ENCODE assay signal across 8 mouse cellular contexts in the genomic region with DNA sequence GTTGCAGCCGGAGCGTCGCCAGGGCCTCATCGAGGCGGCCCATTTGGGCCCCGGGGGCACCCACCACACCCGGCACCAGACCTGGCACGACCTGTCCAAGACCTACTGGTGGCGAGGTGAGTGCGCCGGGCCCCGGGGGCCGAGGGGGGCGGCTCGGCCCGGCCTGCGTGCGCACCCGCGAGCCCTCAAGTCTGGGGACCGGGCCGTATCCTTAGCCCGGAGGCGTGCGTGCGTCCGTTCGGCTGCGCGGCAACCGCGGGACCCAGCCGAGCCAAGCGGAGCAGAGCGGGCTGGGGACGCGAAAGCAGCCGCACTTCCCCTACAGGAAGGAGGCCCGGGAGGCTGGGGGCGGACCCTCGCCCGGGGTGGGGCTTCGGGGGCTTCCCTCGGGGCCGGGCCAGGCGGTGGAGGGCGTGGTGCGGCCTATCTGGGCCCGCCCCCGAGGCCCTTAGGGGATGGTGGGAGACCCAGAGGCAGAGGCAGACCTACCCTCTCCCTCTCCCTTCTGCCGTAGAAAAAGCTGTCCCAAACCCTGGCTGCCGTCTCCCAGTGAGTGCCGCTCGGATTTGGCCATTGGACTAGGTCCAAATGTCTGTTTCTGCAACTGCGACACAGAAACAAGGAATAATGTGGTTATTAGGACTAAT. TPM values are rescaled to one million over a fixed set of nuclear protein-coding genes. Genes with fewer than 3 reads are reported as not detected.
DNase-seq lines count a peak whose midpoint lies in the region; ATAC-seq and TF ChIP-seq lines count a peak whose summit lies in the region.

No protein-coding gene starts in this region.

- TF ChIP-seq EP300 in liver, embryonic 14.5 days (IDR thresholded peaks at IDR 0.05; ENCODE audit: low read depth) = no peak

- peak overlapping the region; percentile 99 for H3K4me3 ChIP-seq in forebrain, embryonic 10.5 days
- peak overlapping the region; percentile 100 for H3K4me3 ChIP-seq in heart, embryonic 15.5 days
- peak overlapping the region; percentile 85 to 97 for H3K4me3 ChIP-seq in liver, embryonic 14.5 days (ENCODE audit: insufficient read depth in 1 of 2, low read depth in 2 of 2, low read length in 2 of 2)
- peak overlapping the region; percentile 99 for H3K4me3 ChIP-seq in stomach, embryonic 16.5 days (replicated peaks; ENCODE audit: low read length)

- no peaks in the 10 kb centered on the region for H3K9me3 ChIP-seq in forebrain, embryonic 10.5 days
- H3K9me3 ChIP-seq in heart, embryonic 15.5 days (replicated peaks) = no peaks in the 10 kb centered on the region
- H3K9me3 ChIP-seq in liver, embryonic 14.5 days (ENCODE audit: control insufficient read depth, low read length) = no peaks in the 10 kb centered on the region
- no peaks in the 10 kb centered on the region for H3K9me3 ChIP-seq in stomach, embryonic 16.5 days (replicated peaks; ENCODE audit: control insufficient read depth, low read length)

- peaks cover 31% of the 10 kb centered on the region for H3K4me1 ChIP-seq in forebrain, embryonic 10.5 days
- peaks cover 20% of the 10 kb centered on the region for H3K4me1 ChIP-seq in heart, embryonic 15.5 days (replicated peaks)
- H3K4me1 ChIP-seq in liver, embryonic 14.5 days (replicated peaks; ENCODE audit: control insufficient read depth in 2 of 2, insufficient read depth in 2 of 2, low read length in 1 of 2) = peaks cover 18% of the 10 kb centered on the region in 2 experiments
- H3K4me1 ChIP-seq in stomach, embryonic 16.5 days (ENCODE audit: control insufficient read depth, insufficient read depth, low read length) = peaks cover 25% of the 10 kb centered on the region

- peak; percentile 62 for ATAC-seq in CD4-positive, CD25-positive, alpha-beta regulatory T cell, adult 4 months
- ATAC-seq in heart, embryonic 15.5 days (replicated peaks; ENCODE audit: insufficient number of reproducible peaks, insufficient read depth, low FRiP score, low read depth) = peak; percentile 90
- ATAC-seq in liver, embryonic 14.5 days (ENCODE audit: insufficient read depth) = peak; percentile 80
- ATAC-seq in stomach, embryonic 16.5 days (ENCODE audit: insufficient read depth, low FRiP score) = peak; percentile 93

- H3K4me2 ChIP-seq in heart, embryonic 15.5 days = peak overlapping the region; percentile 83
- H3K4me2 ChIP-seq in liver, embryonic 14.5 days (ENCODE audit: low read depth) = peak overlapping the region; percentile 98
- peak overlapping the region; percentile 85 for H3K4me2 ChIP-seq in stomach, embryonic 16.5 days (ENCODE audit: low read depth, low read length)

- no peaks in the 10 kb centered on the region for H3K27me3 ChIP-seq in forebrain, embryonic 10.5 days (ENCODE audit: poor library complexity, severe bottlenecking)
- no peaks in the 10 kb centered on the region for H3K27me3 ChIP-seq in heart, embryonic 15.5 days
- H3K27me3 ChIP-seq in liver, embryonic 14.5 days (ENCODE audit: control insufficient read depth, insufficient read depth, low read length) = no peaks in the 10 kb centered on the region
- H3K27me3 ChIP-seq in stomach, embryonic 16.5 days (ENCODE audit: control insufficient read depth, insufficient read depth, low read length) = no peaks in the 10 kb centered on the region

- WGBS in forebrain, embryonic 10.5 days = under 1% methylated on average over 54 of the region's 55 CpGs
- 1% methylated on average over 55 of the region's 55 CpGs for WGBS in heart, embryonic 15.5 days
- WGBS in liver, embryonic 14.5 days (ENCODE audit: insufficient replicate concordance) = under 1% methylated on average over 51 of the region's 55 CpGs
- under 1% methylated on average over 55 of the region's 55 CpGs for WGBS in stomach, embryonic 16.5 days

- DNase-seq in c-Kit-negative CD71-positive TER-119-positive erythroid progenitor cells, embryonic 14.5 days (ENCODE audit: low read depth, low spot score) = peak; percentile 49
- DNase-seq in forebrain, embryonic 10.5 days (ENCODE audit: extremely low spot score, low spot score) = peak; percentile 83
- DNase-seq in kidney, postnatal 25 days = peak; percentile 91 to 97
- DNase-seq in liver, embryonic 14.5 days (ENCODE audit: low read depth in 3 of 3, low spot score in 3 of 3) = peak; percentile 68 to 72 (median 69)
- DNase-seq in neural tube, embryonic 10.5 days (ENCODE audit: extremely low spot score, low spot score) = peak; percentile 87

- H3K36me3 ChIP-seq in forebrain, embryonic 10.5 days (replicated peaks) = peaks cover 49% of the 10 kb centered on the region
- peaks cover 26% of the 10 kb centered on the region for H3K36me3 ChIP-seq in heart, embryonic 15.5 days
- H3K36me3 ChIP-seq in liver, embryonic 14.5 days (replicated peaks; ENCODE audit: control insufficient read depth, insufficient read depth, low read depth) = peaks cover 35% of the 10 kb centered on the region
- peaks cover 17% of the 10 kb centered on the region; the same call in 1 of the 2 replicates for H3K36me3 ChIP-seq in stomach, embryonic 16.5 days (ENCODE audit: control insufficient read depth, insufficient read depth, low read length)

- peak overlapping the region; percentile 97 for H3K9ac ChIP-seq in heart, embryonic 15.5 days
- H3K9ac ChIP-seq in liver, embryonic 14.5 days (replicated peaks) = peak overlapping the region; percentile 98
- H3K9ac ChIP-seq in stomach, embryonic 16.5 days (ENCODE audit: low read length) = peak overlapping the region; percentile 97

- peak overlapping the region; percentile 89 for H3K27ac ChIP-seq in forebrain, embryonic 10.5 days
- H3K27ac ChIP-seq in heart, embryonic 15.5 days = peak overlapping the region; percentile 88
- H3K27ac ChIP-seq in liver, embryonic 14.5 days = peak overlapping the region; percentile 86
- peak overlapping the region; percentile 90 for H3K27ac ChIP-seq in stomach, embryonic 16.5 days (ENCODE audit: low read length)

- no peak for TF ChIP-seq CTCF in liver, embryonic 14.5 days (IDR thresholded peaks at IDR 0.05; ENCODE audit: low read depth)

RNA-seq across cellular contexts. Expression of gene Zbtb11, which starts 0.7 kb away (rescaled TPM):
- polyA plus RNA-seq in CD4-positive, CD25-positive, alpha-beta regulatory T cell, adult 4 months (2017; shearing (Covaris generic)) = 10 to 100 TPM; 30.3 to 37.4 TPM
- polyA plus RNA-seq in forebrain, embryonic 10.5 days (2016; fragmentation: Nextera tagmentation; extraction: Ambion mirVana) = 16.5 and 18.2 TPM in 2 replicates
- 10.3 and 12.5 TPM in 2 replicates for polyA plus RNA-seq in heart, embryonic 15.5 days (2015; fragmentation: Nextera tagmentation; extraction: Ambion mirVana)
- 3.1 and 5.1 TPM in 2 replicates for polyA plus RNA-seq in liver, embryonic 14.5 days (2012; rRNA removed)
- polyA plus RNA-seq in liver, embryonic 14.5 days (2014; fragmentation: Nextera tagmentation; extraction: Ambion mirVana) = 8.4 and 9.5 TPM in 2 replicates
- 14.8 and 15.8 TPM in 2 replicates for polyA plus RNA-seq in stomach, embryonic 16.5 days (2015; fragmentation: Nextera tagmentation; extraction: Ambion mirVana)

RNA-seq across cellular contexts. Expression of gene Rpl24, which starts 8.3 kb away (rescaled TPM):
- 1,000 to 10,000 TPM; 1,557 to 1,698 TPM for polyA plus RNA-seq in CD4-positive, CD25-positive, alpha-beta regulatory T cell, adult 4 months (2017; shearing (Covaris generic))
- polyA plus RNA-seq in forebrain, embryonic 10.5 days (2016; fragmentation: Nextera tagmentation; extraction: Ambion mirVana) = 761 and 771 TPM in 2 replicates
- polyA plus RNA-seq in heart, embryonic 15.5 days (2015; fragmentation: Nextera tagmentation; extraction: Ambion mirVana) = 415 and 545 TPM in 2 replicates
- polyA plus RNA-seq in liver, embryonic 14.5 days (2012; rRNA removed) = 155 and 464 TPM in 2 replicates
- 477 and 499 TPM in 2 replicates for polyA plus RNA-seq in liver, embryonic 14.5 days (2014; fragmentation: Nextera tagmentation; extraction: Ambion mirVana)
- polyA plus RNA-seq in stomach, embryonic 16.5 days (2015; fragmentation: Nextera tagmentation; extraction: Ambion mirVana) = 560 and 735 TPM in 2 replicates

RNA-seq across cellular contexts. Expression of gene Cep97, which starts 39.7 kb away (rescaled TPM):
- polyA plus RNA-seq in CD4-positive, CD25-positive, alpha-beta regulatory T cell, adult 4 months (2017; shearing (Covaris generic)) = 10 to 100 TPM; 24.5 to 30.9 TPM
- 17.4 and 18.3 TPM in 2 replicates for polyA plus RNA-seq in forebrain, embryonic 10.5 days (2016; fragmentation: Nextera tagmentation; extraction: Ambion mirVana)
- 7.4 and 8.1 TPM in 2 replicates for polyA plus RNA-seq in heart, embryonic 15.5 days (2015; fragmentation: Nextera tagmentation; extraction: Ambion mirVana)
- polyA plus RNA-seq in liver, embryonic 14.5 days (2012; rRNA removed) = 1.5 and 2.0 TPM in 2 replicates
- polyA plus RNA-seq in liver, embryonic 14.5 days (2014; fragmentation: Nextera tagmentation; extraction: Ambion mirVana) = 3.9 and 5.4 TPM in 2 replicates
- 6.8 TPM in 2 replicates for polyA plus RNA-seq in stomach, embryonic 16.5 days (2015; fragmentation: Nextera tagmentation; extraction: Ambion mirVana)

RNA-seq across cellular contexts. Expression of gene Pcnp, which starts 55.2 kb away (rescaled TPM):
- 100 to 1,000 TPM; 279 to 285 TPM for polyA plus RNA-seq in CD4-positive, CD25-positive, alpha-beta regulatory T cell, adult 4 months (2017; shearing (Covaris generic))
- 330 and 358 TPM in 2 replicates for polyA plus RNA-seq in forebrain, embryonic 10.5 days (2016; fragmentation: Nextera tagmentation; extraction: Ambion mirVana)
- 140 and 148 TPM in 2 replicates for polyA plus RNA-seq in heart, embryonic 15.5 days (2015; fragmentation: Nextera tagmentation; extraction: Ambion mirVana)
- polyA plus RNA-seq in liver, embryonic 14.5 days (2012; rRNA removed) = 22.2 and 33.6 TPM in 2 replicates
- polyA plus RNA-seq in liver, embryonic 14.5 days (2014; fragmentation: Nextera tagmentation; extraction: Ambion mirVana) = 102 and 107 TPM in 2 replicates
- 200 and 216 TPM in 2 replicates for polyA plus RNA-seq in stomach, embryonic 16.5 days (2015; fragmentation: Nextera tagmentation; extraction: Ambion mirVana)

Comparison
In these comparisons a context has a peak if more than half of its experiments do, and no peak if none do; other contexts are left out.
1. Peak in every context shown above with its lines: DNase-seq, ATAC-seq, H3K4me3 ChIP-seq and H3K27ac ChIP-seq.